Mouse (Mus musculus) kidney, postnatal 25 days (tissue): ENCODE data around the gene Pla2g3.

ENCODE experiments used
- DNase-seq, 2 experiments: peaks; one replicate each; pipeline ENCODE4 v3.0.0; 2021; ENCODE audit warnings: mixed read lengths in 2 of 2

Pla2g3 gene

GRCm38 (mm10) chr11:3521339-3522224 lies 33.5 kb downstream of the Pla2g3 start:
- peak in 1 of 2 experiments; percentile 37 for DNase-seq

- DNase-seq = peak in 1 of 2 experiments; percentile 37
Measured at GRCm38 (mm10) chr11:3522285-3523000, 34.4 kb downstream of the Pla2g3 start.

- peak in 1 of 2 experiments; percentile 32 for DNase-seq
Measured at GRCm38 (mm10) chr11:3523840-3524582, 35.9 kb downstream of the Pla2g3 start.

- DNase-seq = no peak
Measured at GRCm38 (mm10) chr11:3525560-3525959, 37.5 kb downstream of the Pla2g3 start.

GRCm38 (mm10) chr11:3526207-3526606 lies 38.1 kb downstream of the Pla2g3 start:
- peak in 1 of 2 experiments; percentile 34 for DNase-seq

- peak in 1 of 2 experiments; percentile 30 for DNase-seq
Measured at GRCm38 (mm10) chr11:3526979-3527738, 39.1 kb downstream of the Pla2g3 start.

- DNase-seq = peak in 1 of 2 experiments; percentile 41
Measured at GRCm38 (mm10) chr11:3527766-3528165, 39.7 kb downstream of the Pla2g3 start.

- DNase-seq = peak in 1 of 2 experiments; percentile 1
Measured at GRCm38 (mm10) chr11:3528208-3528607, 40.1 kb downstream of the Pla2g3 start.

GRCm38 (mm10) chr11:3529476-3530252 lies 41.6 kb downstream of the Pla2g3 start:
- peak; percentile 28 to 76 for DNase-seq

GRCm38 (mm10) chr11:3530731-3531130 lies 42.6 kb downstream of the Pla2g3 start:
- DNase-seq = peak in 1 of 2 experiments; percentile 2

GRCm38 (mm10) chr11:3531634-3532033 lies 43.5 kb downstream of the Pla2g3 start:
- peak in 1 of 2 experiments; percentile 8 for DNase-seq

GRCm38 (mm10) chr11:3532101-3532931 lies 44.2 kb downstream of the Pla2g3 start:
- peak; percentile 39 to 50 for DNase-seq

- peak; percentile 5 to 42 for DNase-seq
Measured at GRCm38 (mm10) chr11:3533406-3533932, 45.4 kb downstream of the Pla2g3 start.

- DNase-seq = no peak
Measured at GRCm38 (mm10) chr11:3534956-3535355, 46.9 kb downstream of the Pla2g3 start.

GRCm38 (mm10) chr11:3535406-3535986 lies 47.4 kb downstream of the Pla2g3 start:
- DNase-seq = peak; percentile 97 to 99

- peak; percentile 40 to 64 for DNase-seq
Measured at GRCm38 (mm10) chr11:3536082-3536481, 48.0 kb downstream of the Pla2g3 start.

- peak; percentile 92 to 96 for DNase-seq
Measured at GRCm38 (mm10) chr11:3536745-3537333, 48.8 kb downstream of the Pla2g3 start.

- DNase-seq = peak in 1 of 2 experiments; percentile 44
Measured at GRCm38 (mm10) chr11:3537711-3538110, 49.6 kb downstream of the Pla2g3 start.

GRCm38 (mm10) chr11:3538341-3538740 lies 50.3 kb downstream of the Pla2g3 start:
- DNase-seq = no peak
